Mouse (Mus musculus): ENCODE data around the gene Gm49354.

GRCm38 (mm10) chr13:59768531-59768930, 13.5 kb downstream of the Gm49354 start:
- TF ChIP-seq POLR2A (IDR thresholded peaks at IDR 0.05; ENCODE audit: control insufficient read depth, low read depth, low read length) (no peak), CTCF (IDR thresholded peaks at IDR 0.05; ENCODE audit: control insufficient read depth, insufficient read depth, insufficient replicate concordance, low read depth, low read length) (no peak)

All from testis, adult 2 months (tissue).